Mouse (Mus musculus) limb, embryonic 11.5 days (tissue): Measurements from ENCODE around the gene Fyb. TPM values are rescaled to one million over a fixed set of nuclear protein-coding genes. Genes with fewer than 3 reads are reported as not detected.

Experiments
- ATAC-seq: fragments of 200-750 bp; cut with Nextera tagmentation; 2 replicates; pipeline ENCODE4 v1.8.0; 2017; ENCODE audit warnings: low read depth; ENCODE audit not compliant: insufficient number of reproducible peaks, low FRiP score, low TSS enrichment
- DNase-seq: peaks from one replicate; pipeline ENCODE4 v3.0.0-alpha.2; 2015; ENCODE audit warnings: low spot score
- H3K27ac ChIP-seq: fragments of 300-500 bp; sonication (generic); replicated peaks from 2 replicates; pipeline ENCODE4 v1.5.1; 2014; ENCODE audit warnings: low read depth, mild to moderate bottlenecking, low read length
- H3K27me3 ChIP-seq: fragments of 300-500 bp; sonication (generic); 2 replicates; pipeline ENCODE4 v1.6.1; 2014; ENCODE audit warnings: mild to moderate bottlenecking, low read length, mixed read lengths; ENCODE audit not compliant: control insufficient read depth, insufficient read depth
- H3K36me3 ChIP-seq: fragments of 300-500 bp; sonication (generic); 2 replicates; pipeline ENCODE4 v1.6.1; 2014; ENCODE audit warnings: mild to moderate bottlenecking, low read length, moderate library complexity, mixed read lengths; ENCODE audit not compliant: control insufficient read depth, insufficient read depth
- H3K4me1 ChIP-seq: fragments of 300-500 bp; sonication (generic); 2 replicates; pipeline ENCODE4 v1.6.1; 2014; ENCODE audit warnings: low read length, mixed read lengths; ENCODE audit not compliant: control insufficient read depth, insufficient read depth
- H3K4me2 ChIP-seq: fragments of 300-500 bp; sonication (generic); 2 replicates; pipeline ENCODE4 v1.6.1; 2014; ENCODE audit warnings: low read depth, mild to moderate bottlenecking, moderate library complexity; ENCODE audit not compliant: severe bottlenecking
- H3K4me3 ChIP-seq: fragments of 300-500 bp; sonication (generic); 2 replicates; pipeline ENCODE4 v1.5.1; 2014; ENCODE audit warnings: low read depth, low read length
- H3K9ac ChIP-seq: fragments of 300-500 bp; sonication (generic); 2 replicates; pipeline ENCODE4 v1.6.1; 2014; ENCODE audit warnings: mild to moderate bottlenecking, low read length
- H3K9me3 ChIP-seq: fragments of 300-500 bp; sonication (generic); 2 replicates; pipeline ENCODE4 v1.6.1; 2016; ENCODE audit warnings: low read length; ENCODE audit not compliant: control insufficient read depth
- WGBS: fragments of 180-500 bp; shearing (Covaris S2); extraction: QIAGEN DNeasy Blood & Tissue Kit; methylation state at CpG from one replicate; pipeline ENCODE4 v1.1.7; 2014; 5-methylcytosine and 5-hydroxymethylcytosine counted together
- polyA plus RNA-seq: library from polyadenylated mRNA; unstranded; fragments of >200 nt; fragmentation: Nextera tagmentation; extraction: Ambion mirVana; gene quantifications from 2 replicates; pipeline ENCODE4 v1.2.1, GENCODE M21; 2014

Gene Fyb
- polyA plus RNA-seq, 1 experiment from 2014 or later, result 3.3 TPM

DNA sequence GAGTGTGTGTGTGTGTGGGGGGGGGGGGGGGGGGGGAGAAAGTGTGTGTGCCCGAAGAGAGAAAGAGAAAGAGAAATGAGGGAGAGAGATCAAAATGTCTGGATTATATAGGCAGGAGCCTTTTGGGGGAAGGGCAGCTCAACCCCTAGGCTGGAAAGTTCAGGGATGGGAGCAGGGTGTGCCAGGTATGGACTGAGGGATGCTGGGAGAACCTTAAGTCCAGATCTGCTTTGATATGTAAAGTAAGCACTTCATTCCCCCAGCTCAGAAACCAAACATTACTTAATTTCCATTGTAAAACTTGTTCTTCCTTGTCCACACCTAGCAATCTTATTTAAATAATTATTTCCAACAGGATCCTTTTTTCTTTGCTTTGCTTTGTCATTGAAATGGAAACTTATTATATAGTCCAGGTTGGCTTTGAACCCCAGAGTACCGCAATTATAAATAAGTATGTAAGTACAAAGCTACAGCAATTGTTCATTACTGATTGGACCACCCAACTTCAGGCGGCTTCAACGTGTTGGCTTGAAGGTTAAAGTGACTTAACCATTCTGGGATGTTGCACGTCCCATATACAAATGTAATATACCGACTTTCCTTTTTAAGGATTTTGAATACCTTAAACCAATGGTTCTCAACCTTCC lies 105.9 kb downstream of the Fyb start:
- ATAC-seq (no peak), DNase-seq (no peak)
- Histone ChIP-seq H3K9me3 (no peaks in the 10 kb centered on the region), H3K9ac (no peak overlapping the region), H3K36me3 (no peaks in the 10 kb centered on the region), H3K4me2 (no peak overlapping the region), H3K27me3 (no peaks in the 10 kb centered on the region), H3K4me1 (no peaks in the 10 kb centered on the region), H3K27ac (no peak overlapping the region), H3K4me3 (no peak overlapping the region)
- 93% methylated on average over 5 of the region's 6 CpGs for WGBS

DNA sequence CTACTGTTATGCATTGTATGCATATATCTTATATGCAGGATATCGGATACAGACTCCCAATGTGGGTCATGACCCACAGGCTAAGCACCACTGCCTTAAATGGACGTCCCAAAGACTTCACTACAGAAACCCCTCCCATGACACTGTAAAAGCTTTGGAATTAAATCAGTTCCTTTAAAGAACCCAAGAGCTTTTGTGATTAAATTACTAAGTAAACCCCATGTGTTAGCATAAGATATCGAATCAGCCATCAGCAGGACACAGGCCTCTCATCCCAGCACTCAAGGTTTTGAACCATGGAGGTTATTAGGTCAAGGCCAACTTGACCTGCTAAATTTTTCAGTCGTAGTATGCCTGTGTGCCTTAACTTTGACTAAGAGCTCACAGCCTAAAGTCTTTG lies 106.5 kb downstream of the Fyb start:
- Histone ChIP-seq H3K9me3 (no peaks in the 10 kb centered on the region), H3K4me2 (no peak overlapping the region), H3K36me3 (no peaks in the 10 kb centered on the region), H3K9ac (no peak overlapping the region), H3K27me3 (no peaks in the 10 kb centered on the region), H3K4me3 (no peak overlapping the region), H3K27ac (no peak overlapping the region), H3K4me1 (no peaks in the 10 kb centered on the region)
- ATAC-seq, result no peak
- WGBS, result 85% methylated on average over 4 of the region's 4 CpGs
- DNase-seq, result no peak

DNA sequence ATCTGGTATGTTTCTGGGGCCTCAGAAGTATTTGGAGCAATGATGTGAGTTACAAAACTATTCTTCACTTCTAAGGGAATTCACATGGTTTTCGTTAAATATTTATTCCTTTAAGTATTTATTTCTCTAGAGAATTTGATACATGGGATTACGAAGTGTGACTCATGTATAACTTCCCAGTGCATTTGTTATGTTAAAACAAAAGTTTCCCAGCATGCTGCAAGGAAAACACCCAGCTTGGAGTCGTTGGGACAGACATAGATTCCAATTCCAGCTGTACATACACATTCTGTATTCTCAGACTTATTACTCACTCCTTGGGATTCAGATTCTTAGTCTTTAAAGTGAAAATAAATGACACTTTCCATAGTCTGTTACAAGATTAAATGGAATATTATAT lies 112.8 kb downstream of the Fyb start:
- ATAC-seq (no peak), DNase-seq (no peak)
- 79% methylated on average over 3 of the region's 3 CpGs for WGBS
- Histone ChIP-seq H3K4me2 (no peak overlapping the region), H3K9ac (no peak overlapping the region), H3K4me1 (no peaks in the 10 kb centered on the region), H3K36me3 (no peaks in the 10 kb centered on the region), H3K4me3 (no peak overlapping the region), H3K27ac (no peak overlapping the region), H3K9me3 (no peaks in the 10 kb centered on the region), H3K27me3 (no peaks in the 10 kb centered on the region)

GRCm38 (mm10) chr15:6642223-6642622 lies 119.6 kb downstream of the Fyb start:
- no peak overlapping the region for H3K9ac ChIP-seq
- no peaks in the 10 kb centered on the region for H3K4me1 ChIP-seq
- ATAC-seq (no peak), DNase-seq (no peak)
- no peak overlapping the region for H3K4me3 ChIP-seq
- H3K9me3 ChIP-seq, result no peaks in the 10 kb centered on the region
- H3K27me3 ChIP-seq, result no peaks in the 10 kb centered on the region
- H3K27ac ChIP-seq, result no peak overlapping the region
- no peaks in the 10 kb centered on the region for H3K36me3 ChIP-seq
- WGBS, result 80% methylated on average over 5 of the region's 5 CpGs
- H3K4me2 ChIP-seq, result no peak overlapping the region

DNA sequence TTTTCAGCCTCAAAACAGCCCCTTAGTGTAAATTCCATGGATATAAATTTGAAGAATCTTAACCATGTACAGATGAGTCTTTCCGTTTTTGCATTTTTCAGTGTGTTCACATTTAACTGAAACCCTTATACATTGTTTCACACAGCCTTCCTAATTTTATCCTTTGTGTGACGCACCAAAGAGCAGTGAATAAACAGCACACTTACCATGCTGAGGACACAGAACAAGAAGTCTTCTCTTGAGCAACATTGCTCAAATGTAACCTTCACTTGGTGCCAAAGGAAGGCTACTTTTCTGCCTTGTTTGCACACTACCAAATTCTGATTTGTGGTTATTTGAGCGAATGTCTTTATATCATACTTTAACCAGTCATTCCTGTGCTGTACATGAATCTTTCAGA lies 122.8 kb downstream of the Fyb start:
- 88% methylated on average over 3 of the region's 3 CpGs for WGBS
- no peak overlapping the region for H3K27ac ChIP-seq

DNA sequence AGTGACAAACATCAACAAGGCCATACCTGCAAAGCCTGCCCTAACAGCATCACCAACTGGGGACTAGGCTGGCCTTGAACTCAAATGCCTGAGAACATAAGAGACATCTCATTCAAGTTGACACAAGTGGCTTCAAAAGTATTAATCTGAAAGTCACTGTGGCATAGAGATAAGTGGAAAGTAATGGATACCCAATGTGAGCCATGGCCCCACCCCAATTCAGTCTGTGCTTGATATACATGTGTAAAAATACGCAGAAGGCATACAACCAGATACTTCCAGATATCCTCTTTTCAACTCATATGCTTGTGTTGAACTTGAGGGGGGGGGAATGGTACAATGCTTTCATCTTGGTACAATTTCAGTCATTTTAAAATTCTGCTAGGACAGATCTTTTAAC lies 124.4 kb downstream of the Fyb start:
- Histone ChIP-seq H3K4me1 (no peaks in the 10 kb centered on the region), H3K4me3 (no peak overlapping the region), H3K27ac (no peak overlapping the region), H3K4me2 (no peak overlapping the region), H3K27me3 (no peaks in the 10 kb centered on the region), H3K9me3 (no peaks in the 10 kb centered on the region), H3K36me3 (no peaks in the 10 kb centered on the region), H3K9ac (no peak overlapping the region)
- WGBS, result 79% methylated on average over 1 of the region's 1 CpGs
- DNase-seq (no peak), ATAC-seq (no peak)

More for the DNA sequence above, 122.8 kb downstream of the Fyb start:
- H3K4me1 ChIP-seq, result no peaks in the 10 kb centered on the region
- no peaks in the 10 kb centered on the region for H3K9me3 ChIP-seq
- H3K36me3 ChIP-seq, result no peaks in the 10 kb centered on the region
- ATAC-seq, result no peak
- no peaks in the 10 kb centered on the region for H3K27me3 ChIP-seq
- DNase-seq, result no peak
- H3K4me2 ChIP-seq, result no peak overlapping the region
- no peak overlapping the region for H3K4me3 ChIP-seq
- H3K9ac ChIP-seq, result no peak overlapping the region

DNA sequence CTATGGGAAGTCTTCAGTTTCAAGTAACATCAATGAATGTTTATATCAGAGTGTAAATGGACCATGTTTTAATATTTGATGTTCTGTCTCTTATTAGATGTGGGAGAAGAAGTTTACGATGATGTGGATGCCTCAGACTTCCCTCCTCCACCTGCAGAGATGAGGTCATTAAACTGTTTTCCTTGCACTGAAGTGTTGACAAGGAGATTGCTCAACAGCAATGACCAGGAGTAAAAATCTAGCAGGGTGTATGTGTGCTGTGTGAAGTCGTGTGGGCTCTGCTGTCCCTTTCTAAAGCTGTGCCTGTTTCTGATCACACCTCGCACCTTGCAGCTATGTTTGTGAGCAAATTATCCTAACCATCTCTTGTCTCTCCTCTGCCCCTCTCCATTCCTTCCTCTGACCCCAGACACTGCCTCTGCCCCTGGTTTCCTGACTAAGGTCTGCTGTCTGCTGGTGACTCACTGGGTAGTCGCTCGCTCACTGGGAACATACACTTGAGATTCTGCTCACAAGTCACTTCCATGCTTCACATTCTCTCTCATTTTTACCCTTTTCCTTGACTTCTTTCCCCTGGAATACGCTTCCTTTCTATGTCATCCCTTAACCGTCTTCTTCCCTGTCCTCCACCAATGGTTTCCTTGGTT lies 126.2 kb downstream of the Fyb start:
- no peak for DNase-seq
- no peaks in the 10 kb centered on the region for H3K9me3 ChIP-seq
- no peak for ATAC-seq
- no peak overlapping the region for H3K4me2 ChIP-seq
- 79% methylated on average over 7 of the region's 7 CpGs for WGBS
- no peaks in the 10 kb centered on the region for H3K27me3 ChIP-seq
- H3K4me3 ChIP-seq, result no peak overlapping the region
- H3K27ac ChIP-seq, result no peak overlapping the region
- no peaks in the 10 kb centered on the region for H3K4me1 ChIP-seq
- H3K9ac ChIP-seq, result no peak overlapping the region
- H3K36me3 ChIP-seq, result no peaks in the 10 kb centered on the region

DNA sequence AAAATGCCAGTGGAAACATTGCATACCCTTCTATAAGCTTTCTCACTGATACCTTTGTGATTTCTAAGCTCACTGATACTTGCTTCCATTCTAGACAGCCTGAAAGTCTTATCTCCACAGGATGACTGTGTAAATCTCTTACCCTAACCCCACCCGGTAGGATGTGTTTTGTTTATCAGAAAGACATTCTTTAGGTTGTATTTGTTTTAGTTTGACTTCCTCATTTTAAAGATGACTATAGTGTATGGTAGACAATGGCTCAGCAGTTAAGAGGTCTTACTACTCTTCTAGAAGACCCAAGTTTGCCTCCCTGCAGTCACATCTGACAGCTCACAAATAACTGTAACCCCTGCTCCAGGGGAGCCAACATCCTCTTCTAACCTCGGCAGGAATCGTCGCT lies 130.4 kb downstream of the Fyb start:
- H3K9ac ChIP-seq, result no peak overlapping the region
- no peak overlapping the region for H3K4me3 ChIP-seq
- no peak for ATAC-seq
- no peaks in the 10 kb centered on the region for H3K9me3 ChIP-seq
- H3K4me1 ChIP-seq, result no peaks in the 10 kb centered on the region
- 83% methylated on average over 4 of the region's 4 CpGs for WGBS
- DNase-seq, result no peak
- H3K27ac ChIP-seq, result no peak overlapping the region
- no peaks in the 10 kb centered on the region for H3K36me3 ChIP-seq
- H3K27me3 ChIP-seq, result no peaks in the 10 kb centered on the region
- H3K4me2 ChIP-seq, result no peak overlapping the region

GRCm38 (mm10) chr15:6658081-6658480 lies 135.4 kb downstream of the Fyb start:
- ATAC-seq (no peak), DNase-seq (no peak)
- Histone ChIP-seq H3K27me3 (no peaks in the 10 kb centered on the region), H3K4me3 (no peak overlapping the region), H3K9me3 (no peaks in the 10 kb centered on the region), H3K4me2 (no peak overlapping the region), H3K36me3 (no peaks in the 10 kb centered on the region), H3K9ac (no peak overlapping the region), H3K27ac (no peak overlapping the region), H3K4me1 (no peaks in the 10 kb centered on the region)
- 85% methylated on average over 4 of the region's 4 CpGs for WGBS
